Mouse (Mus musculus) pancreas, adult 10 weeks (tissue): ENCODE results near the gene Ddx23. TPM values are rescaled to one million over a fixed set of nuclear protein-coding genes. Genes with fewer than 3 reads are reported as not detected.

Experiments
- polyA plus RNA-seq: library from polyadenylated mRNA; stranded (reverse); fragments of 350-450 nt; fragmentation: Illumina TruSeq; extraction: RNeasy Lipid Tissue Mini Kit (QIAGEN cat#74804); gene quantifications from one replicate; pipeline ENCODE4 v1.2.3, GENCODE M21; 2015; ENCODE audit warnings: low read depth, low replicate concordance; ENCODE audit not compliant: insufficient read depth

Gene Ddx23
- polyA plus RNA-seq: 15.6 TPM

DNA sequence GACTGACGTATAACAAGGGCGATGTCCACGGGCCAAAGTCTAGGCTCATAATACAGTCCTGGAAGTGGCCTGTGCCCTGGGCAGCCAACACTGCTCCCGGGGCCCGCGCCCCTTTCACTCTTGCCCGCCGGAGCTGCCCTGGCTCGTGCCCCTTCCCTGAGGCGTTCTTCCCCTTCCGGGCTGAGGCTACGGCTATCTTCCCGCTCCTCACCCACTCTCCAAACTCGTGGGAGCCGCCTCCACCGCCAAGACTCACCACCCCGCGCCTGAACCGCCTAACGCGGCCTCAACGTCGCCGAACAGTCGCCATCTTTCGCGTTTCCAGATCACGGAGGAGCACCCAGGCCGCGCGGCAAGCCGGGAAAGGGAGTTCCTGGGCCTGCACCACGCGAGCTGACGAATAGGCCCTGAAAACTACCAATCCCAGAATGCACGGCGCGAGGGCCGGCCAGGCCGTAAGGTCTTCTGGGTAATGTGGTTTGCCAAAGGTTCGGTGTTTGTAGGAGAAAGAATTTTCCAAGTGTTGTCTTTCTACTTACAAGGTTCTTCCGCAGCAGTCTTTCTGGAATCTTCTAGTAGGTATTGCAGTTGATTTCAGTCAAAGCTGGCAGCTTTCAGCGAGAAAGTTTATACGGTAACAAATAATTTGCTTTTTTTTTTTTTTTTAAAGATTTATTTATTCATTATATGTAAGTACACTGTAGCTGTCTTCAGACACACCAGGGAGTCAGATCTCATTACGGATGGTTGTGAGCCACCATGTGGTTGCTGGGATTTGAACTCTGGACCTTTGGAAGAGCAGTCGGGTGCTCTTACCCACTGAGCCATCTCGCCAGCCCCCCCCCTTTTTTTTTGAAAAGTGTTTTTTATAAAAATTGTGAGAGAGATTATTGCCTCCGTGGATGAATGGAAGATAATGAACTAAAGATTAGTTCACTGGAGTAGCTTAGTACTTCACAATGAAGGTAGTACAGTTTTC lies at the start of gene Ddx23:
Ddx23 (minus strand) TSS at position 328 of the 979 bp plus-strand sequence.

GRCm38 (mm10) chr15:98707766-98708372 lies 45.2 kb upstream of the Ddx23 start, which contains the start of gene Ccdc65:
Gene Ccdc65 (plus strand): TSS chr15:98708207.

GRCm38 (mm10) chr15:98676940-98677728 lies 14.4 kb upstream of the Ddx23 start, which contains the start of gene Rnd1:
Gene Rnd1 (minus strand): TSS chr15:98677461.

DNA sequence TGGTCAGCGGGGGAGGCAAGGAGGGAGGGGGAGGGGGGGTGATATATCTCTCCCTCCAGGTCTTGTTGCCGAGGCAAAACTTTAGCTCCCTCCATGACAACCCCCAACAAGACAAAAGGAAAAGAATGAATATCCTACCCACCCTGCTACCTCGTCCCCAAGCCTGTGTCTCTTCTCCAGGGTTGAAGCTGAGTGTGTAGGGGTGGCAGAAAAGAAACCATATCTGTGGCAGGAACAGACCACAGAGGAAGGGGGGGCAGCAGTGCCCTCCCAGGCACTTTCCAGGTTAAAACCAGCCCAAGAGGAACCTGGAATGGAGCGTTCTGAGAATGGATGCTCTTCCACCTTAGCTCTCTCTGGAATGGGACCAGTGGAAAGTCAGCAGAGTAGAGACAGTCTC lies 32.2 kb downstream of the Ddx23 start, which contains the start of gene Cacnb3:
Cacnb3 (plus strand) TSS at position 301 of the 400 bp plus-strand sequence.

DNA sequence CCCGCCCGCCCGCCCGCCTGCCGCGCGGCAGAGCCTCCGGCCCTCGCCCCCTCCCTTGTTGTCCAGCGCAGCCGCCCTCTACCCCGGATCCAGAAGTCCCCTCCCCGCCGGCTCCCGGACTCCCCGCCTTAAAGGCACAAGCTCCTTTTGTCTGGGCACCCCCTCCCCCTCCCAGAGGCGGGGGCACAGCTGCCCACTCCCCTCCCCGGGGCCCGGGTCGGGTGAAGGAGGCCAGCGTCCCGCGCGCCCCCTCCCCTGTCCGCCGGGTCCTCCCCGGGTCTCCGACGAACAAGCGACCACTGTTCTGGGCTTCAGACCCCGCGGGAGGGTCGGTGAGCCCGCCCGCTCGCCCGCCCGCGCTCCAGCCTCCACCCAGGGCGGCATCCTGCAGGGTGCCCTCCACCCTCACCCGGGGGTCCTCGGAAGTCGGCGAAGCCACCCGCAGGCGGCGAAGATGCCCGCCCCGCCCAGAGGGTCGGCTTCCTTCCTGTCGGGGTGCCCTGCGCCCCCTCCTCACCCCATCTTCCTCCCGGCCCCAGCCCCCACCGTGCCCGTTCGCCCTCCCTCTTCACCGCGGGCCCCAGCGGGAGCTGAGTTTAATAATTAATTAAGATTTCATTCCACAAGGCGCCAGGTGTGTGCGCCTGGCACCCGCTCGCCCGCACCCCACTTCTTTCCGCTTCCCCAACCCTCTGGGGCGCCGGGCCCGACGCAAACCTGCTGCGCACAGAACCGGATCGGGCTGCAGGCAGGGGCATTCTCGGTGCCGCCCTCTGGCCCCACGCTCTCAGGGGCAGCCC lies 53.2 kb downstream of the Ddx23 start, which contains the start of gene Adcy6:
Adcy6 (minus strand) TSS at position 746 of the 800 bp plus-strand sequence.

Other genes starting within 250 kb of the Ddx23 start
- gene Olfr282, start 231.7 kb downstream of the Ddx23 start, polyA plus RNA-seq: not detected
- gene Olfr281, start 210.3 kb downstream of the Ddx23 start, polyA plus RNA-seq: not detected
- not detected for gene OR5BS1P, start 193.0 kb downstream of the Ddx23 start, polyA plus RNA-seq
- gene Lalba, start 180.2 kb downstream of the Ddx23 start, polyA plus RNA-seq: not detected
- gene Olfr279, start 170.5 kb downstream of the Ddx23 start, polyA plus RNA-seq: not detected
- 13.7 TPM for gene Kansl2, start 128.6 kb downstream of the Ddx23 start, polyA plus RNA-seq
- 10.4 TPM for gene Ccnt1, start 92.0 kb downstream of the Ddx23 start, polyA plus RNA-seq
- gene 4930415O20Rik, start 91.9 kb downstream of the Ddx23 start, polyA plus RNA-seq: 4.3 TPM
- gene Adcy6, start 52.8 kb downstream of the Ddx23 start, polyA plus RNA-seq: 28.0 TPM
- 5.0 TPM for gene Cacnb3, start 32.1 kb downstream of the Ddx23 start, polyA plus RNA-seq
- 1.2 TPM for gene Rnd1, start 14.6 kb upstream of the Ddx23 start, polyA plus RNA-seq
- gene Ccdc65, start 45.3 kb upstream of the Ddx23 start, polyA plus RNA-seq: not detected
- gene Fkbp11, start 65.3 kb upstream of the Ddx23 start, polyA plus RNA-seq: 174 TPM
- 12.4 TPM for gene Arf3, start 100.3 kb upstream of the Ddx23 start, polyA plus RNA-seq
- gene Wnt10b, start 115.3 kb upstream of the Ddx23 start, polyA plus RNA-seq: 0.39 TPM
- not detected for gene Wnt1, start 127.0 kb upstream of the Ddx23 start, polyA plus RNA-seq
- gene Ddn, start 146.6 kb upstream of the Ddx23 start, polyA plus RNA-seq: not detected
- gene Prkag1, start 168.6 kb upstream of the Ddx23 start, polyA plus RNA-seq: 11.2 TPM
- 12.0 TPM for gene Kmt2d, start 208.3 kb upstream of the Ddx23 start, polyA plus RNA-seq
- gene Rhebl1, start 231.6 kb upstream of the Ddx23 start, polyA plus RNA-seq: 0.92 TPM
- gene Dhh, start 235.6 kb upstream of the Ddx23 start, polyA plus RNA-seq: 0.87 TPM